Mouse (Mus musculus) lung, postnatal 4 days (tissue): ENCODE results near the gene Prr7.

Experiments used
- DNase-seq, 2 experiments: peaks; one replicate each; pipeline ENCODE4 v3.0.0; 2021

Prr7 gene

DNA sequence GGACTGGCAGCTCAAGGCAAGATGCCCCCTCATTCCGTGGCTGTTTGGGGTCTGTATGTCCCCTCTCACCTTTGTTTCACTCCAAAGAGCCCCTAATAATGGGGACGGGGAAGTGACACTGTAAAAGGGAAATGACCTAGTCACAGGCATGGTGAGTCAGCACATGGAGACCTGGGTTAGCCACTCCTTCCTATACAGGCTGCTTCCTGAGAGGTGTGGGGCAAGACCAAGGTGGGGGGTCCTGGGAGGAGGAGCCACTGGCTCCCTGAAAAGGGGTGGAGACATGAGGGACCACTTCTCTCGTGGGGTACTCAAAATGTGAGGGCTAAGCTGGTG lies 46.2 kb downstream of the Prr7 start:
- DNase-seq = no peak

GRCm38 (mm10) chr13:55510668-55511491 lies 46.8 kb downstream of the Prr7 start:
- DNase-seq = peak; percentile 93 to 94

DNA sequence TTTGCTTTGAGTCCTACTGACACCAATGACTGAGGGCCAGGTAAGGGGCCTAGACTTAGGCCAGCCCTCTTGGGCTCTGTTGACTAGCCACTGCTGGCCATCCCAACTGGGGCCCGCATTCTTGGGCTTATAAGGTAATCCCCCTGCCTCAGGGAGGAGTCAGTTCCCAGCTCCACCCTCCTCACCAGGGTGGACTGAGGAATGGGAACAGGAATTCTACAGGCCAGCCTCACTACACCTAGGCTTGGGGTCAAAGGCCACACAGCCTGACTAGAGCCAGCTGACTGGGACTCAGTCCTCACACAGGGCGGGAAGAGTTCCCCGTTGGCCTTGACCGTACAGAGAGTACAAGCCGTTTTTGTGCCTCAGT lies 47.4 kb downstream of the Prr7 start:
- no peak for DNase-seq

GRCm38 (mm10) chr13:55512379-55513031 lies 48.4 kb downstream of the Prr7 start:
- DNase-seq = peak; percentile 68 to 73

GRCm38 (mm10) chr13:55513111-55513748 lies 49.2 kb downstream of the Prr7 start, which contains the start of gene Pdlim7:
TSS of gene Pdlim7 (minus strand) at chr13:55513676.
- DNase-seq = peak; percentile 93 to 94

GRCm38 (mm10) chr13:55513828-55514227 lies 49.8 kb downstream of the Prr7 start:
- DNase-seq = no peak

DNA sequence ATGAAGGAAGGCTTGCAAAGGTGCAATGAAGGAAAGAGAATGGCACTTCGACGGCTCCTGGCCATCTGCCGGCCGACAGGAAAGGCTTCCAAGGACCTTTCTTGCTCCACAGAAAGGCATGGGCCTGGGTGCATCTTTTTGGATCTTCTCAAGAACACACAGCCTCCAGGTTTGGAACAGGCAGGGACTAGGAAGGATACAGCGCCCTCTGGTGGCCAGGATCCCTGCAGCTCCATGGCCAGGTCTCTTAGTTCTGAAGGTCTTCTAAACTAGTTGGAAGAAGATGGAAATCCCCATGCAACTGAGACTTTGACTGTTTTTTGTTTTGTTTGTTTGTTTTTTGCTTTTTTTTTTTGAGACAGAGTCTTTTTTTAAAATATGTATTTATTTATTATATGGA lies 52.9 kb downstream of the Prr7 start:
- DNase-seq = peak; percentile 81 to 89

DNA sequence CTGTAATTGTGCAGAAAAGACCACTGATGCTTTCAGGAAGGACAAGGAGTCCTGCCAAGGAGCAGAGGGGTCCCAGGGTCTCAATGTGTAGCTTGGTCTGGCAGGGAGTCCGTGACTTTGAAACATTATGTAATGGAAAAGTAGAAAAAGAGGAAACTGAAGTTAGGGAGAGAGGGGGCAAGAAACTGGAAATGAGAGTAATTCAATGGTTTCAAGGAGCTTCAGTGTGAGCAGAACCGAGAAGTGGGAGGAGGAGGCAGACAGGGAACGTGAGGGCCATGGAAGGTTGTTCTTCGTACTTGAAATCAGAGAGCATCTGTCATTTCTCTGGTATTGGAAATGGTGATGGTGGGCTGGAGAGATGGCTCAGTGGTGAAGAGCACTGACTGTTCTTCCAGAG lies 55.5 kb downstream of the Prr7 start:
- no peak for DNase-seq

DNA sequence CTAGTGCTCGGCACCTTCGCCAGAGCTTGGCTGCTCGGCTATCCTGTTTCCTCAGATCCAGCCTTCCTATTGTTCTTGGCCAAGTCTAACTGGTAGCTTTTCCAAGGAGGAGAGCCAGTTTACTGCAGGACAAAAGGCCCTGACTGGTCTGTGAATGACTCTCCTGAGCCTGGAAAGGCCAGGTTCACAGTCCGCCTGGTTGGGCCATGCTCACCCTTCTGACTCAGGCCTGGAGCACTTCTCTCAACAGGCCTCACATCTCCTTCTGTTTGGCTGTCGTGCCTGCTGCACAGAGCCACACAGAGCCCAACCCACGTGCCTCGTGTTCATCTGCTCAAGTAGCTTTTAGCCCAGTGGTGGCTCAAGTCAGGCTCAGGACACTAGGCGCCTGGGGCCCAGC lies 58.7 kb downstream of the Prr7 start:
- DNase-seq = peak in 1 of 2 experiments; percentile 20
